Mouse (Mus musculus) embryonic facial prominence, embryonic 12.5 days (tissue): Measurements from ENCODE around the gene Ust. TPM values are rescaled to one million over a fixed set of nuclear protein-coding genes. Genes with fewer than 3 reads are reported as not detected.

ENCODE experiments used
- ATAC-seq: fragments of 200-750 bp; cut with Nextera tagmentation; 2 replicates; pipeline ENCODE4 v1.8.0; 2017; ENCODE audit not compliant: insufficient number of reproducible peaks, insufficient read depth, low FRiP score, low TSS enrichment
- H3K27ac ChIP-seq: fragments of 300-500 bp; sonication (generic); 2 replicates; pipeline ENCODE4 v1.5.1; 2016; ENCODE audit warnings: mild to moderate bottlenecking
- H3K27me3 ChIP-seq: fragments of 300-500 bp; sonication (generic); 2 replicates; pipeline ENCODE4 v1.6.1; 2016; ENCODE audit warnings: mild to moderate bottlenecking, moderate library complexity
- H3K36me3 ChIP-seq: fragments of 300-500 bp; sonication (generic); 2 replicates; pipeline ENCODE4 v1.6.1; 2016; ENCODE audit warnings: mild to moderate bottlenecking
- H3K4me1 ChIP-seq: fragments of 300-500 bp; sonication (generic); 2 replicates; pipeline ENCODE4 v1.6.1; 2016
- H3K4me2 ChIP-seq: fragments of 300-500 bp; sonication (generic); replicated peaks from 2 replicates; pipeline ENCODE4 v1.6.1; 2016; ENCODE audit warnings: mild to moderate bottlenecking, moderate library complexity
- H3K4me3 ChIP-seq: fragments of 300-500 bp; sonication (generic); 2 replicates; pipeline ENCODE4 v1.5.1; 2016; ENCODE audit warnings: mild to moderate bottlenecking
- H3K9ac ChIP-seq: fragments of 300-500 bp; sonication (generic); 2 replicates; pipeline ENCODE4 v1.6.1; 2016; ENCODE audit warnings: mild to moderate bottlenecking, moderate library complexity
- H3K9me3 ChIP-seq: fragments of 300-500 bp; sonication (generic); 2 replicates; pipeline ENCODE4 v1.6.1; 2016; ENCODE audit warnings: mild to moderate bottlenecking, moderate library complexity
- WGBS: fragments of 180-500 bp; shearing (Covaris S2); methylation state at CpG from one replicate; pipeline ENCODE4 v1.1.7; 2016; 5-methylcytosine and 5-hydroxymethylcytosine counted together
- polyA plus RNA-seq: library from polyadenylated mRNA; unstranded; fragments of >200 nt; fragmentation: Nextera tagmentation; extraction: Ambion mirVana; gene quantifications from 2 replicates; pipeline ENCODE4 v1.2.1, GENCODE M21; 2016

The Ust gene
- polyA plus RNA-seq, 1 experiment from 2014 or later = 7.3 TPM

DNA sequence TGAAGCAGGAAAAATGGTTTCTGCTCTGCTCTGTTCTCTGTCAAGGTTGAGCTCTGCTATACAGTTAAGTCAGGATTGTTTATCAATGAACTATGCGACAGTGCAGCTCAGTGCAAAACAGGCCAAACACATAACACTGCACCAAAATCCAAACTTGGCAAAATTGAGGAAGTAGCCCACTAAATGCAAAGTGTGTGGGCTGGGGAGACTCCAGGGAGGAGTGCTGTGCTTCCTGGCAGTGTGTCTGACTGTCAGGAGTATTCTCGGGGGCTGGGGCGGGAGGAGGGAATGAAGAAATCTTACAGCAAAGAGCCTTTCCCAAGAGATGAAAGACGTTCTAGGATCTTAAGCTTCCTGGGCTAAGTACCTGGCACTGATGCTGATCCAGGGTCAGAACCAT is 165.1 kb downstream of the Ust start:
- Histone ChIP-seq H3K27ac (no peak overlapping the region), H3K27me3 (no peaks in the 10 kb centered on the region), H3K4me1 (no peaks in the 10 kb centered on the region), H3K36me3 (no peaks in the 10 kb centered on the region), H3K9ac (no peak overlapping the region), H3K9me3 (no peaks in the 10 kb centered on the region), H3K4me2 (no peak overlapping the region), H3K4me3 (no peak overlapping the region)
- 75% methylated on average over 4 of the region's 4 CpGs for WGBS
- no peak for ATAC-seq

DNA sequence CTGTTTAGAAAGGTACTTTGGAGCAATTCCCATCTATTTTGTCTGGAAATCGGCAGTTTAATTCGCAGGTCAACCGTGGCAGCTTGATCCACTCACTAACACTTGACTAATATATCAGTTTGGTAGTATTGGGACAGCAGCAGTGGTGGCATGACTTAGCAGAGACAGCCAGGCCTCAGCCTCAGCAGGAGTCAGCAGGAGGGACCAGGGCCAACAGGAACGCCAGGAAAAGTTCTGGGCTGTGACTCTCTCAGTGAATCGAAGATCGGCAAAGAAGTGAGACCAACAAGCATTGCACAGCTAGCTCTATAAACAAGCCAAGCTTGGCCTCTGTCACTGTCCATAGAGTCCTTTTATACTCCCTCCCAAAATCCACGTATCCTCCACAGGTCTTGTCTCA is 168.0 kb downstream of the Ust start:
- H3K4me2 ChIP-seq = no peak overlapping the region
- H3K9me3 ChIP-seq = no peaks in the 10 kb centered on the region
- no peaks in the 10 kb centered on the region for H3K27me3 ChIP-seq
- ATAC-seq = no peak
- H3K27ac ChIP-seq = no peak overlapping the region
- H3K4me3 ChIP-seq = no peak overlapping the region
- WGBS = 88% methylated on average over 7 of the region's 7 CpGs
- no peaks in the 10 kb centered on the region for H3K4me1 ChIP-seq
- no peaks in the 10 kb centered on the region for H3K36me3 ChIP-seq
- no peak overlapping the region for H3K9ac ChIP-seq

DNA sequence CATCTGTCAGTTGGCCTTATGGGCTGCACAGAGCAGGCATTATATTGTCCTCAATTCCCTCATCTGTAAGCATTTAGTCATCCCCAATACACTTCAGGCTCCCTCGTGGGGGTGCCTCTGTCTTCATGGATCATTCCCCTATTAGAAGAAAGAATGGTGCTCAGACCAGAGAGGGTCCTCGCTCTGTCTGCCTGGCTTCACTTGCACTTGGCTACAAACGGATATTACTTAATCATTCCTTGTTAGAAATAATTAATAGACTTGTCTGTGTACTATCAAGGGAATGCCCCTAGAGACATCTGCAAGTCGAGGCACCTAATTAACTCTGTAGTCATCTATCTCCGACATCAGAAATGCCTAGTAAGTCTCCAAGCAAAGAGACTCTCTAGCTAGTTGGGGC is 171.1 kb downstream of the Ust start:
- Histone ChIP-seq H3K27ac (no peak overlapping the region), H3K9ac (no peak overlapping the region), H3K27me3 (no peaks in the 10 kb centered on the region), H3K9me3 (no peaks in the 10 kb centered on the region), H3K36me3 (no peaks in the 10 kb centered on the region), H3K4me3 (no peak overlapping the region), H3K4me1 (no peaks in the 10 kb centered on the region), H3K4me2 (no peak overlapping the region)
- no peak for ATAC-seq
- 47% methylated on average over 5 of the region's 5 CpGs for WGBS

- no peak for ATAC-seq
- WGBS = 87% methylated on average over 2 of the region's 2 CpGs
Measured at GRCm38 (mm10) chr10:8342556-8342955, 176.1 kb downstream of the Ust start.

DNA sequence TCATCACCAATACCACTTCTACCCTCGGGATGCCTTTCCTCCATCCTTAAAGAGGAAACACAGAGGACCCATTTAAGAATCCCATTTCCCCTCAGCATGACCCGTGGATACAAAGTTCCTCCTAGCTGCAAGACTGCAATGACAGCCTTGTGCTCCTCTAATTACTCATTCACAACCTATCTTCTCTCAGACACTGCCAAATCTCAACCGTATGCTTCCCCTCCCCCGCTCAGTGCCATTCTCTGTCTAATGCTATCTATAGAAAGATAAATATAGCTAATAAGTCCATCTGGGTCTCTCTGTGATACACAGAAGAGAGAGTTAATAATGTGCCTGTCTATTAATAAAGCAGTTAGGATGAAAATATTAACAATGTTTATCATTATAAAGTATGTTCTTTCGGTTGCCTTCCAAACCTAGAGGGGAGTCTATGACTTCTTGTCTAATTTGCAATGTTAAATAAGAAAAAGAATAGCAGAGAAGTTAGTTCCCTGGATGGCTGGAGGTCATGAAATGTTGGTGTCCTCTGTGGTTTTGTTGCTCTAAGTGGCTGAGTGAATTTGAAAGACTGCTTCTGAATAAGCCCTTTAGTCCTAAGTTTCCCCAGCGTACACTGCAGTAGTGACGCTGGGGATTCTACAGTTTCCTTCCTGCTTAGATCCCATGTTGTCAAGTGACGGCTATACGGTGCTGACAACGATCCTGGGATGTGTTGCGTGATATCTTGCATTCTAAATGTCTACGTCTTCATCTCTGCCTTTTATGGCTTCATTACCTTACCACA is 178.8 kb downstream of the Ust start:
- no peak overlapping the region for H3K4me3 ChIP-seq
- H3K4me1 ChIP-seq = no peaks in the 10 kb centered on the region
- no peak overlapping the region for H3K4me2 ChIP-seq
- H3K27me3 ChIP-seq = no peaks in the 10 kb centered on the region
- H3K9ac ChIP-seq = no peak overlapping the region
- H3K9me3 ChIP-seq = no peaks in the 10 kb centered on the region
- no peak overlapping the region for H3K27ac ChIP-seq
- no peak for ATAC-seq
- WGBS = 74% methylated on average over 12 of the region's 12 CpGs
- H3K36me3 ChIP-seq = no peaks in the 10 kb centered on the region

More at GRCm38 (mm10) chr10:8342556-8342955, 176.1 kb downstream of the Ust start:
- H3K27ac ChIP-seq = no peak overlapping the region
- no peak overlapping the region for H3K4me2 ChIP-seq
- no peak overlapping the region for H3K4me3 ChIP-seq
- no peak overlapping the region for H3K9ac ChIP-seq
- no peaks in the 10 kb centered on the region for H3K36me3 ChIP-seq
- no peaks in the 10 kb centered on the region for H3K4me1 ChIP-seq
- no peaks in the 10 kb centered on the region for H3K27me3 ChIP-seq
- H3K9me3 ChIP-seq = no peaks in the 10 kb centered on the region

GRCm38 (mm10) chr10:8336601-8337000 is 182.0 kb downstream of the Ust start:
- Histone ChIP-seq H3K9me3 (no peaks in the 10 kb centered on the region), H3K36me3 (no peaks in the 10 kb centered on the region), H3K27ac (no peak overlapping the region), H3K4me2 (no peak overlapping the region), H3K4me3 (no peak overlapping the region), H3K4me1 (no peaks in the 10 kb centered on the region), H3K9ac (no peak overlapping the region), H3K27me3 (no peaks in the 10 kb centered on the region)
- ATAC-seq = no peak
- 69% methylated on average over 1 of the region's 1 CpGs for WGBS

DNA sequence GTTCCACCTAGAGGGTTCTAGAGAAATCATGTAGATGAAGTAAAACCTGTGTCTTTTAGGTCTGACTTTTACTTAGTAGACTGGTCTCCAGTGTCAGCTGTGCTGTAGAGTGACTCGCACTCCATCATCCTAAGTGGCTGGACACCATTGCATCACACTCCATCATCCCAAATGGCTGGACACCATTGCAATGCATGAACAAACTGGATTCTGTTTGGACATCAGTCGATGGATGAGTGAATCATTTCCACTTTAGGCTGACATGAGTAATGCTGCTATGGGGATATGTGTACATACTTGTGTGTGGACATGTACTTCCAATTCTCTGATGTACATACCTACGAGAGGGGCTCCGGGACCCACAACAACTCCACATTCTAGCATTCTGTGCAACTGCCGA is 187.7 kb downstream of the Ust start:
- Histone ChIP-seq H3K4me3 (no peak overlapping the region), H3K36me3 (no peaks in the 10 kb centered on the region), H3K4me1 (no peaks in the 10 kb centered on the region), H3K27me3 (no peaks in the 10 kb centered on the region), H3K4me2 (no peak overlapping the region), H3K9me3 (no peaks in the 10 kb centered on the region), H3K27ac (no peak overlapping the region), H3K9ac (no peak overlapping the region)
- ATAC-seq = no peak
- WGBS = 91% methylated on average over 5 of the region's 5 CpGs

GRCm38 (mm10) chr10:8330006-8330405 is 188.6 kb downstream of the Ust start:
- H3K36me3 ChIP-seq = no peaks in the 10 kb centered on the region
- no peak for ATAC-seq
- no peak overlapping the region for H3K9ac ChIP-seq
- H3K9me3 ChIP-seq = no peaks in the 10 kb centered on the region
- H3K27ac ChIP-seq = no peak overlapping the region
- no peak overlapping the region for H3K4me3 ChIP-seq
- no peak overlapping the region for H3K4me2 ChIP-seq
- H3K27me3 ChIP-seq = no peaks in the 10 kb centered on the region
- no peaks in the 10 kb centered on the region for H3K4me1 ChIP-seq
- WGBS = 86% methylated on average over 8 of the region's 8 CpGs

GRCm38 (mm10) chr10:8323304-8323765 is 195.3 kb downstream of the Ust start:
- Histone ChIP-seq H3K36me3 (no peaks in the 10 kb centered on the region), H3K4me1 (no peaks in the 10 kb centered on the region), H3K9me3 (no peaks in the 10 kb centered on the region), H3K27me3 (no peaks in the 10 kb centered on the region), H3K4me2 (no peak overlapping the region), H3K9ac (no peak overlapping the region), H3K4me3 (no peak overlapping the region), H3K27ac (no peak overlapping the region)
- no peak for ATAC-seq
- WGBS = 54% methylated on average over 2 of the region's 2 CpGs

DNA sequence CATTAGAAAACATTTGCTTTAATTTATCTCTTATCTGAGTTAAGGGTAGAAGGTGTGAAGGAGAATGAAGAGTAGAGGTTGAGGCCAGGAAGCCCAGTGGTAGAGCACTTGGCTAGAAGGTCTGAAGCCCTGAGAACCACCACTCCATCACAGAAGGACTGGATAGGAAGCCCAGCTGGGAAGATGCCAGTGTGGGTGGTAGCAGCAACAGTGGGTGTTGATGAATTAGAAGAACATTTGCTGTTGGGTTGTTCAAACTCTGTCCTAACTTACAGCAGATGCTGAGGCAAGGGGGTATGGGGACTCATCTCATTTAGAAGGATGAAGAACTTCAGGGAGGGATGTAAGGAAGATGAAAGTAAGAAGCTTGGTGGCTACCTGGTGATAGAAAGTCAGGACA is 197.9 kb downstream of the Ust start:
- Histone ChIP-seq H3K4me2 (no peak overlapping the region), H3K27ac (no peak overlapping the region), H3K36me3 (no peaks in the 10 kb centered on the region), H3K4me1 (no peaks in the 10 kb centered on the region), H3K9me3 (no peaks in the 10 kb centered on the region), H3K27me3 (no peaks in the 10 kb centered on the region), H3K4me3 (no peak overlapping the region), H3K9ac (no peak overlapping the region)
- no peak for ATAC-seq

- no peaks in the 10 kb centered on the region for H3K36me3 ChIP-seq
- H3K4me1 ChIP-seq = peaks cover 3% of the 10 kb centered on the region; the same call in 1 of the 2 replicates
- ATAC-seq = no peak
- H3K4me2 ChIP-seq = no peak overlapping the region
- H3K9ac ChIP-seq = no peak overlapping the region
- no peak overlapping the region for H3K4me3 ChIP-seq
- no peaks in the 10 kb centered on the region for H3K9me3 ChIP-seq
- 63% methylated on average over 6 of the region's 6 CpGs for WGBS
- no peaks in the 10 kb centered on the region for H3K27me3 ChIP-seq
- H3K27ac ChIP-seq = no peak overlapping the region
Measured at GRCm38 (mm10) chr10:8309435-8309834, 209.2 kb downstream of the Ust start.

GRCm38 (mm10) chr10:8304211-8304610 is 214.4 kb downstream of the Ust start:
- no peaks in the 10 kb centered on the region for H3K27me3 ChIP-seq
- ATAC-seq = no peak
- no peaks in the 10 kb centered on the region for H3K36me3 ChIP-seq
- 78% methylated on average over 4 of the region's 4 CpGs for WGBS
- no peak overlapping the region for H3K9ac ChIP-seq
- H3K4me1 ChIP-seq = peaks cover 3% of the 10 kb centered on the region; the same call in 1 of the 2 replicates
- H3K4me3 ChIP-seq = no peak overlapping the region
- H3K9me3 ChIP-seq = no peaks in the 10 kb centered on the region
- no peak overlapping the region for H3K4me2 ChIP-seq
- no peak overlapping the region for H3K27ac ChIP-seq
